Mouse (Mus musculus) layer of hippocampus, postnatal 25 days (tissue): ENCODE results near the gene Isg20l2. TPM values are rescaled to one million over a fixed set of nuclear protein-coding genes. Genes with fewer than 3 reads are reported as not detected.

Experiments
- DNase-seq, 2 experiments: peaks; one replicate each; pipeline ENCODE4 v3.0.0; 2022; ENCODE audit warnings: mixed read lengths in 2 of 2, low spot score in 1 of 2; ENCODE audit errors: extremely low spot score in 1 of 2
- total RNA-seq, 2 experiments: library from RNA; stranded (reverse); gene quantifications; 2 replicates each; pipeline ENCODE4 v1.2.3; 2021

The Isg20l2 gene
- total RNA-seq, 2 experiments from 2014 or later, result 14.7 to 17.1 TPM

DNA sequence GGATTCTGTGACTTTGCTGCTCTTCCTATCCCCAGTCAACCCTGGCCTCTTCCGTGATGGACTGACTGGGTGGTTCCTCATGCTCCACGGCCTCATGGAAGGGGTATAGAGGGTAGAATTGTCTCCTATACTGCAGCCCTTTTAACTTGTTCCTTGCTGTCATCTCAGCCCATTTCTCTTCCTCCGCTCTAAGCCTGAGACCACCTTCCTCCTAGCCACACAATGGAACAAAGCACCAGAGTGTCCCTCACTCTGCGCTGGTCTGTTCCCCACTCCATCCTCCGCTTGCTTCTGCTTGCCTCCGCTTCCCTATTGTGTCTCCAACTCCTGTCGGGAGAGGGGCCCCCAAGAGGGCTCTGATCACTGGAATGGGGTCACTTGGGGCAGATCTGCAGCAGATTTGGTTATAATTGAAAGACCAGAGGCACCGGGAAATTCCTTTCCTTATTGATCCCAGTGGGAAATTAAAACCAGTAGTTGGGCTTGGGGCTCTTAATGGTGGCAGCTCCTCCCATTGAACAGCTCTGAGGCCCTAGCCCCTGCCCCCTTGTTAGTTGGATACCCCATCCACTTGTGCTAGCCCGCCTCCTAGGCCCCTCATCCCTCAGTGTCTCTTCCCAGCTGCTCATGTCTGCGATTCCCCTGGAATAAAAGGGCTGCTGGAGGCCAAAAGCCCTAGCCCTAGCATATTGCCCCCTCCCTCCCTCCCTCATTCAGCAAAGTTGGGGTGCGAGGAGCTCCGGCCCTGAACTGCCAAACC lies 15.8 kb downstream of the Isg20l2 start:
- no peak for DNase-seq

DNA sequence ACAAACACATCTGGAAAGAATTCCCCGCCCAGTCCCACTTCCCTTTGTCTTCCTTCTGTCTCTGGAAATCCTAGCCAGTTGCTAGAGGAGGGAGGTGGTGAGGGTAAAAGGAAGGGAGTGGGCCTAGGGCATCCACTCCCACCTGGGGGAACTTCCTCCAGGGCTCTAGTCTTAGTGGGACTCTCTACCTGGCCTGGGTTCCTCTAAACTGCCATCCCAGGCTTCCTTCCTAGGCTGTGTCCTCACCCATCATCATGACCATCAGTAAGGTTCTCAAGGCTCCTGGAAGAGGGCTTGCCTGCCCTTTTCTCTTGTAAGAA lies 16.4 kb downstream of the Isg20l2 start:
- DNase-seq, result no peak

DNA sequence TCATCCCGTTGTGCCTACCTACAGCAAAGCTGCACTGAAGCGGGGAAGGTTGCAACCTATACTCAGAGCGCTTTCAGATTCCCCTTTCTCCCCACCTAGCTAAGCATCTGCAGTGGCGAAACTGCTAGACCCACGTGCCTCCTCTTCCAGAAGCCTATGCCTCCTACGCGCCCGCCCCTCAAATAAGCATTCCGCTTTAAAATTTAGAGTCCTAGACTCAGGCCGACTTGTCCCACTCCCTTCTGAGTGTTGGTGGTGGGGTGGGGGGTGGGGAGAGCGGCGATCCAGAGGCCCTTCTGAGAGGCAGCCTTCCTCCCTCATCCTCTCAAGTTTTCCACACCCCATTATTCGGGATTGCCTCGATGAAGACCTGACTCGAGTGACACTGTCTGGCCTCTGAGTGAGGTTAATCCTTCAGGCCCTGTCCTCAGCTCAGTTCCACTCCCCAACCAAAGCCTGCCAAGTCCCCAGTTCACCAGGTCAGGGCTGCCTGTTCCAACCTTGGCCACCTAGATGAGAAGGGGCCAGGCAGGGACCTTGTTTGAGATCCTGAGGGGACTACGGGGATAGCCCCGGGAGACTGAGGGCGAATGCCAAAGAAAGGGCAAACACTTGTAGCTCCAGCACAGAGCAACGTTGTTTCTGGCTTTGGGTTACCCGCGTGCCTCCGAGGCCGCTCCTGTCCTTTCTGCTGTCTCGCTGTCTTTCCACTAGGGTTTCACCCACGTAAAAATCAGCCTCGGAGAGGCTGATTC lies 17.1 kb downstream of the Isg20l2 start:
- no peak for DNase-seq

DNA sequence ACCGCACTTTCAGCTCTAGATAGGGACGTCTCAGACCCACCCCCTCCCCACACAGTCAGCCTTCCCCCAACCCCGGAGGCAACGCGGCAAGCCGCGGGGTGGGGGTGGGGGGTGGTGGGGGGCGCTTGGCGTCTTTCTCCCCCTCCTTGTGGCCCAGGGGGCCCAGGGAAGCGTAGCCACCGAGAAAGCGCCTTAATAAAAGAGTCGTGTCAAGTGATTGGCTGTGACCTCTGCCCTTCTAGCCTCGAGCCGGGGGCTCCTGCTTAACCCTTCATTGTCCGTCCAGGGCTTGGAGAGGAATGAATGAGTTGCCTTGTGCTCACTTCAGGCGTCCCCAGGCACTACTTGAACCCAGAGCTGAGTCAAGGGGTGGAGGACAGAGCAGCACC lies 17.7 kb downstream of the Isg20l2 start:
- DNase-seq, result no peak

GRCm38 (mm10) chr3:87948378-87949265 lies 18.5 kb downstream of the Isg20l2 start, which contains the start of gene Crabp2:
Crabp2 (plus strand) TSS chr3:87948666.
- no peak for DNase-seq

DNA sequence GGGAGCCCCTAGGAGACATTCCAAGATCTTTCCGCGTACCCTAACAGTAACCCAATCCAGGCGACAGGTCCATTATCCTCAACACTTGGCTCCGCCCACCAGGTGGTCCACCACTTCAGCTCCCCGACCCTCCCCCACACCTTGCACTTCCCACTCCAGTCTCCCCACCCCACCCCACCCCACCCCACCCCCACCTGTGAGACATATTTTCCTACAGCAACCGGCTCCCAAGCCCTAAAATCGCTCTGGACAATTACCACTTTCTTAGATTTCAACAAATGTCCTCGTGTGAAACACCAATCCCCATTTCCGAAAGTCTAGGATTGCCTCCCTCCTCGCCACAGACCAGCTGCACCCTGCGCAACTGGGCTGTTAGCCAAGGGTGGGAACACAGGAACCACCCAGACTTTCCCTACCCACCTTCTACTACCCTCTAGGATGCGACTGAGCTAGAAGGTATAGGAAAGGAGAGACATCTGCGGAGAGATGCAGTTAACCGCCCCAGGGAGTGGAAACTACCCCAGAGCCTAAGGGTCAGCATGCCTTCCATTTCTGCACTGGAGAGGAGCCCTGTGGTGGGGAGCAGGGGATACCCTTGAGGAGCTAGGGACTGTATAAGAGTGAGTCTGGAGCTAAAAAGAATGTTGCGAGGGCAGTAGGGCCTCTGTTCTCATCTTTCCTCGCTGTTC lies 19.3 kb downstream of the Isg20l2 start:
- DNase-seq, result no peak

GRCm38 (mm10) chr3:87949955-87950515 lies 19.9 kb downstream of the Isg20l2 start:
- no peak for DNase-seq

- DNase-seq, result no peak
These were observed 21.8 kb downstream of the Isg20l2 start for GRCm38 (mm10) chr3:87951946-87952345.

DNA sequence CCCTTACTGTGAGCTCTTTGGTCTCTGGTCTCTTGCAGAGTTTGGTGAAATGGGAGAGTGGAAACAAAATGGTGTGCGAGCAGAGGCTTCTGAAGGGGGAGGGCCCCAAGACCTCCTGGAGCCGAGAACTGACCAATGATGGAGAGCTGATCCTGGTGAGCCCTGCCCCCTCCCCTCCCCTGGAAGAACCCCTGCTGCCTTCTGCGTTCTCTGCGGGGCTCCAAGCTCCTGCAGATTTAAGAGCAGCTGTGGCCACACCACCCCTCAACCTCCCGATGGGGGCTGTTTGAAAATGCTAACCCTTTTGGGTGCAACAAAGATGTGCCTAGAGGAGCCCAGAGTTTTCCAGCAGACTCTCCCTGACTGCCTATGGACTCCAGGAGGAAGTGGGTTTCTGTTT lies 22.3 kb downstream of the Isg20l2 start:
- DNase-seq, result no peak

DNA sequence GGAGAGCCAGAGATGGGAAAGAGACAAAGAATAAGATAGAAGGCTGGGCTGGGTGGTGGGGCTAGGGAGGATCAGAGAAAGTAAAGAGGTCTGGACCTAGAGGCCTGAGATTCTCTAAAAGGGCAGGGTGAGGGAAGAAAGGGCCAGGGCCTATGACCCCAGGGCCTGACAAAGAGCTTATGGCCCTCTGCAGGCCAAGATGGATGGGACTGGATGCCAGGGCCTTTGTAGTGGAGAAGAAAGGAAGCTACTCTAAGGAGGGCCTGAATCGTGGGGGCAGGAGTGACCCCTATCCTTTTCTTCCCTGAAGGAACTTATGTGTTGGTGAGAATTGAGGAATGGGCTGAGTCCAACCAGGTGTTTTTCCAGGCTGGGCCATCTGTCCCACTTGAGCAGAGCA lies 27.9 kb downstream of the Isg20l2 start:
- no peak for DNase-seq

DNA sequence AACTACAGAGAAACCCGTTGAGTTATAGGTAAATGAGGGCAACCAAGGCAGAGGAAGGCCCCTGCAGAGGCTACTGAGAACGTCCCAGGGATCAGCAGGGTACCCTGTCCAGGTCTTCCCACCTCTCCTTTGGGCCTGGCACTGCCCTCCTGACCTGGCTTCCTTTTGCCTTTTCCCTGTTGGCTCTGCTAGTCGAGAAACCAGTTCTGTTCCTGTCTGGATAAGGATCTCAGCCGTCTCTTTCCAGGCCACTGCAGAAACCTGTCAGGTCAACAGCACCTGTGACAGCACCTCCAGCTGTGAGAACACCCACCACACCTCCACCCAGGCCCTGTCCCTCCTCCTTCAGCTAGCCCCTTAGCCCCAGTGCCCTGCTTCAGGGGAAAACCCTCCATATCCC lies 28.4 kb downstream of the Isg20l2 start:
- no peak for DNase-seq

DNA sequence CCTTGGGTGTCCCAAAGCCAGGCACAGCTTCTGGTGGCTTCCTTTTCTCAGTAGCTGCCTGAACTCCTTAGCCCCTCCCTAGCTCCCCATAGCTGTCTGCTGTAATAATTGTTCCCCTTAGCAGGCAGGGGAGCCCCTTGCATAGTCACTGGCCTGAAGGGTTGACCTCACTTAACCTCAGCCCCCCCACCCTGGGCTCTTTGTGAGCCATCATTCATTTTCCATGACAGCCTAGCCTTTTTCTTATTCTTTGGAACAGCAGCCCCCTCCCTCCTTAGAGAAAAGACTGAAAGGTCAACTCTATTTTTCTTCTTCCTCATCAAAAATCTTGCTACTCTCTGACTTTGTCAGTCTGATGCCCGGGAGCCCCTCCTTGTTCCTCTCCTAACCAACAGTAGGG lies 28.9 kb downstream of the Isg20l2 start:
- no peak for DNase-seq

GRCm38 (mm10) chr3:87959371-87959770 lies 29.3 kb downstream of the Isg20l2 start:
- DNase-seq, result no peak

GRCm38 (mm10) chr3:87960191-87960585 lies 30.1 kb downstream of the Isg20l2 start:
- no peak for DNase-seq

- peak; percentile 63 to 72 for DNase-seq
These were observed 30.6 kb downstream of the Isg20l2 start for GRCm38 (mm10) chr3:87960586-87961191.

DNA sequence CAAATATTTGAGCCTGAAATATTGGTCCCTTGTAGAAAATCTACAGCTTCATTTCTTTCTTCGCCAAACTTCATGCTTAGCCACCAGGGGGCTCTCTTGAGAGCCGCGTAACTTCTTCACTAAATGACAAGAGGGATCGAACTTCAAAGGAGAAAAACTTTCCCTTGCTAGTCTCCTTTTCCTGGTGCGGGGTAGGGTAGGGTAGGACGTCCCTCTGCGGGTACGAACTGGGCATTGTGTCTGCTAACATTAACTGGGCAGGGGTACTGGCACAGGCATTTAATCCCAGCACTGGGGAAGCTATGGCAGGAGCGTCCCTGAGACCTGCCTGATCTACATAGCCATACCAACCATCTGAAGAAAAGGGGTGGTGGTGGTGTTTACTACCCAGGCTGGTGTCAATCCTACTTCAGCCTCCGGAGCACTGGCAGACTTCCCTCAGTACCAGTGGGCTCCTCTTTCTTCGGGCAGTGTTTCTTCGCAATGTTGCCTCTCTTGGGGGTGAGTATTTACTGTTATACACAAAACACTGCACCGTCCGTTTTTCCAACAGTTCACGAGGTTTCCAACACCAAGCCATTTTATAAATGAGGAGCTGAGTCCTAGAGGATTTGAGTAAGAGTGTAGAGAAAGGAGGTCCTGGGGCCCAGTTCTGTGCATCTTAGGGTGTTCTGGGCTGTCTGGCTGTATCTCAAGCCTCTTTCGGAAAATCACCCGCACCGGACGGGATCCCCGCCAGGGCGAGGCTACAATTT lies 40.2 kb downstream of the Isg20l2 start:
- DNase-seq, result peak in 1 of 2 experiments; percentile 60

DNA sequence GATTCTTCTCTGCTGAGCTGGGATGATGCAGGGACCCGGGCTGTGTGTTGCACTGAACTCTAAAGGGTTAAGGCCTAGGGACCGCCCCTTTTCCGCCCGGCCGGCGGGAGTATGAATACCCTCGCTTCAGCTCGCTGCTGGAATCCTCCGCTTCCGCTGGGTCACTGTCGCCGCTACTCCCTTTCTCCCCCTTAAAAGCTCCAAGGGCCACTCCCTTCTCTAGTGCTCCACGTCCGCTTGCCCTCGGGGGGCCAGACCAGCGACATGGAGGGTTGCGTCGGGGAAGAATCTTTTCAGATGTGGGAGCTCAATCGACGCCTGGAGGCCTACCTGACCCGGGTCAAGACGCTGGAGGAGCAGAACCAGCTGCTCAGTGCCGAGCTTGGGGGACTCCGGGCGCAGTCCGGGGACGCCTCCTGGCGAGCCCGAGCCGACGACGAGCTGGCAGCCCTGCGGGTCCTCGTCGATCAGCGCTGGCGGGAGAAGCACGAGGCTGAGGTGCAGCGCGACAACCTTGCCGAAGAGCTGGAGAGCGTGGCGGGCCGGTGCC lies 40.9 kb downstream of the Isg20l2 start, which contains the start of gene Nes:
Nes (plus strand) TSS at position 140 of the 550 bp plus-strand sequence.
- DNase-seq, result no peak

DNA sequence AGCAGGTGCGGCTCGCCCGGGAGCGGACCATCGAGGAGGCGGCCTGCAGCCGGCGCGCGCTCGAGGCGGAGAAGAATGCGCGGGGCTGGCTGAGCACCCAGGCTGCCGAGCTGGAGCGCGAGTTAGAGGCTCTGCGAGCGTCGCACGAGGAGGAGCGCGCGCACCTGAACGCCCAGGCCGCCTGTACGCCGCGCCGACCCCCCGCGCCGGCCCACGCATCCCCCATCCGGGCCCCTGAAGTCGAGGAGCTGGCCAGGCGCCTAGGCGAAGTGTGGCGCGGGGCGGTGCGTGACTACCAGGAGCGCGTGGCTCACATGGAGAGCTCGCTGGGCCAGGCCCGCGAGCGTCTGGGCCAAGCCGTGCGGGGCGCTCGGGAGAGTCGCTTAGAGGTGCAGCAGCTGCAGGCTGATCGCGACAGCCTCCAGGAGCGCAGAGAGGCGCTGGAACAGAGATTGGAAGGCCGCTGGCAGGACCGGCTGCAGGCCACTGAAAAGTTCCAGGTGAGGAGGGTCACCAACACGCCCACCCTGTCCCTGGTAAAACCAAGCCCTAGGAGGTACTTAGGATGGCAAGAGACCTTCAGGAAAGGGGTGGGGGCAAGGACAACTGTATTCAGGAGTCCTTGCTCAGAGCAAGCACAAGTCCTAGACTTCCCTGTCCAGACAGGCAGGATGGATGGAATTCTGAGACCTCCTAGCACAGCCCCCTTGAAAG lies 41.5 kb downstream of the Isg20l2 start:
- DNase-seq, result no peak
